Mouse (Mus musculus): ENCODE measurements around the gene Ephb1. TPM values are rescaled to one million over a fixed set of nuclear protein-coding genes. Genes with fewer than 3 reads are reported as not detected.

Gene Ephb1
- total and polyA plus RNA-seq, 2 experiments, result under 0.01 to 0.05 TPM

DNA sequence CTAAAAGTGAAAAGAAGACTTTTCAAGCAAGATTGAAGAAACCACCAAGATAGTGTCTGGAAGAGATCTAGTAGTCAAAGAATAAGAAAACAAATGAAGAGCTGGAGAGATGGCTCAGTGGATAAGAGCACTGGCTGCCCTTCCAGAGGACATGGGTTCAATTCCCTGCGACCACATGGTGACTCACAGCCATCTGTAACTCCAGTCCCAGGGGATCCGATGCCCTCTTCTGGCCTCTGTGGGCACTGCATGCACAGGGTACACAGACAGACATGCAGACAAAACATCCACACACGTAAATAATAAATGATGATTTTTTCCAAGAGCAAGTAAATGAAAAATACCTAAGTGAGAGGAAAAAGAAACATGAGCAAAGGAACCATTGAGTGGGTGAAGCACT, 14.6 kb upstream of the Ephb1 start:
- WGBS, result 81% methylated on average over 3 of the region's 3 CpGs
- no peak for DNase-seq (ENCODE audit: extremely low read depth, low read depth, low spot score)
- H3K36me3 ChIP-seq (ENCODE audit: control insufficient read depth, insufficient read depth, low read length), result no peaks in the 10 kb centered on the region
- no peaks in the 10 kb centered on the region for H3K4me1 ChIP-seq (ENCODE audit: control insufficient read depth, insufficient read depth, low read length)
- H3K27me3 ChIP-seq (ENCODE audit: control insufficient read depth, insufficient read depth, low read length), result no peaks in the 10 kb centered on the region
- no peak overlapping the region for H3K27ac ChIP-seq (replicated peaks; ENCODE audit: insufficient read depth, low read depth, low read length)
- TF ChIP-seq CTCF (IDR thresholded peaks at IDR 0.05; ENCODE audit: low read depth, low read length) (peak; percentile 42), POLR2A (IDR thresholded peaks at IDR 0.05; ENCODE audit: extremely low read depth, insufficient read depth, low read length) (no peak)
- no peak overlapping the region for H3K4me3 ChIP-seq (ENCODE audit: insufficient read depth, low read depth, low read length)
- H3K79me2 ChIP-seq (ENCODE audit: control insufficient read depth, insufficient read depth, low read length), result no peaks in the 10 kb centered on the region
- H3K9ac ChIP-seq (ENCODE audit: low read depth, low read length), result no peak overlapping the region

DNA sequence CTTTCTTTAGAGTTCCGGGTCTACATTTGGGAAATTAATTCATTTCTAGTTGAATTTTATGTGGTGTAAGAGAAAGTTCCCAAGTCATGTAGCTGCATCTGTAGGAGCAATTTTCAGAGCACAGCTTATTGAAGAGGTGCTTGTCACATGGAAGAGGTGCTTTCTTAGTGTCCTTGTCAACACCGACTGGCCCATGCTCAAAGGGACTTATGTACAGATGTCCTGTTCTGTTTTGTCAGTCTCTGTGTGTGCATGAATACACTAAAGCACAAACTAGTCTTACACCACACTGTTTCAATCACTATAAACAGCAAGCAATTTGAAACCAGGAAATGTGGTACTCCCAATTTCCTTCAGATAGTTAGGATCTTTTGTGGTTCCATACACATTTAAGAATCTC, 13.3 kb upstream of the Ephb1 start:
- H3K79me2 ChIP-seq (ENCODE audit: control insufficient read depth, insufficient read depth, low read length), result no peaks in the 10 kb centered on the region
- no peak for DNase-seq (ENCODE audit: extremely low read depth, low read depth, low spot score)
- H3K4me1 ChIP-seq (ENCODE audit: control insufficient read depth, insufficient read depth, low read length), result no peaks in the 10 kb centered on the region
- no peaks in the 10 kb centered on the region for H3K36me3 ChIP-seq (ENCODE audit: control insufficient read depth, insufficient read depth, low read length)
- H3K9ac ChIP-seq (ENCODE audit: low read depth, low read length), result no peak overlapping the region
- TF ChIP-seq POLR2A (IDR thresholded peaks at IDR 0.05; ENCODE audit: extremely low read depth, insufficient read depth, low read length), result no peak
- TF ChIP-seq CTCF (IDR thresholded peaks at IDR 0.05; ENCODE audit: low read depth, low read length), result no peak
- H3K4me3 ChIP-seq (ENCODE audit: insufficient read depth, low read depth, low read length), result no peak overlapping the region
- no peak overlapping the region for H3K27ac ChIP-seq (replicated peaks; ENCODE audit: insufficient read depth, low read depth, low read length)
- 89% methylated on average over 2 of the region's 2 CpGs for whole genome bisulfite sequencing
- H3K27me3 ChIP-seq (ENCODE audit: control insufficient read depth, insufficient read depth, low read length), result no peaks in the 10 kb centered on the region

GRCm38 (mm10) chr9:102365536-102365935, 11.0 kb upstream of the Ephb1 start:
- TF ChIP-seq POLR2A (IDR thresholded peaks at IDR 0.05; ENCODE audit: extremely low read depth, insufficient read depth, low read length), result no peak
- no peak for TF ChIP-seq CTCF (IDR thresholded peaks at IDR 0.05; ENCODE audit: low read depth, low read length)
- H3K4me1 ChIP-seq (ENCODE audit: control insufficient read depth, insufficient read depth, low read length), result no peaks in the 10 kb centered on the region
- H3K36me3 ChIP-seq (ENCODE audit: control insufficient read depth, insufficient read depth, low read length), result no peaks in the 10 kb centered on the region
- no peaks in the 10 kb centered on the region for H3K79me2 ChIP-seq (ENCODE audit: control insufficient read depth, insufficient read depth, low read length)
- H3K9ac ChIP-seq (ENCODE audit: low read depth, low read length), result no peak overlapping the region
- no peak overlapping the region for H3K27ac ChIP-seq (replicated peaks; ENCODE audit: insufficient read depth, low read depth, low read length)
- WGBS, result 93% methylated on average over 2 of the region's 2 CpGs
- no peak for DNase-seq (ENCODE audit: extremely low read depth, low read depth, low spot score)
- no peak overlapping the region for H3K4me3 ChIP-seq (ENCODE audit: insufficient read depth, low read depth, low read length)
- H3K27me3 ChIP-seq (ENCODE audit: control insufficient read depth, insufficient read depth, low read length), result no peaks in the 10 kb centered on the region

DNA sequence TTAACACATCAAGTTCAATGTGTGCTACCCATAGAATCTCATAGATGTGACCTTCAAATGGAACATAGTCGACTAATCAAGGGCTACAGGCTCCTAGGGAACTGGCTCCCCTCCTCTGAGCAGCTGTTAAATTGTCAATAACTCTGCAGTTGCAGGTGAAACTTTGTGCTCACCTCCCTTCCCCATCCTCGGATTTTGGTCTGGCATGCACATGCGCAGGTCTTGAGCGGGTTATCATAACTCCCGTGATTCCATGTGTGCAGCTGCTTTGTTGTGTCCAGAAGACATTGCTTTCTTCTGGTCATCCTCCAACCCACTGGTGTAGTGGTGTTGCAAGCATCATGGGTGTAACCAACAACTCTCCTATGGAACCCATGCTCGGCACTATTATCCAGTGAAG, 4.8 kb upstream of the Ephb1 start:
- Histone ChIP-seq H3K4me3 (ENCODE audit: insufficient read depth, low read depth, low read length) (no peak overlapping the region), H3K36me3 (ENCODE audit: control insufficient read depth, insufficient read depth, low read length) (no peaks in the 10 kb centered on the region), H3K4me1 (ENCODE audit: control insufficient read depth, insufficient read depth, low read length) (peaks cover 3% of the 10 kb centered on the region; the same call in 1 of the 2 replicates), H3K27me3 (ENCODE audit: control insufficient read depth, insufficient read depth, low read length) (peaks cover 1% of the 10 kb centered on the region), H3K27ac (replicated peaks; ENCODE audit: insufficient read depth, low read depth, low read length) (no peak overlapping the region), H3K79me2 (ENCODE audit: control insufficient read depth, insufficient read depth, low read length) (no peaks in the 10 kb centered on the region), H3K9ac (ENCODE audit: low read depth, low read length) (no peak overlapping the region)
- TF ChIP-seq CTCF (IDR thresholded peaks at IDR 0.05; ENCODE audit: low read depth, low read length) (no peak), POLR2A (IDR thresholded peaks at IDR 0.05; ENCODE audit: extremely low read depth, insufficient read depth, low read length) (no peak)
- no peak for DNase-seq (ENCODE audit: extremely low read depth, low read depth, low spot score)
- 85% methylated on average over 6 of the region's 6 CpGs for WGBS

DNA sequence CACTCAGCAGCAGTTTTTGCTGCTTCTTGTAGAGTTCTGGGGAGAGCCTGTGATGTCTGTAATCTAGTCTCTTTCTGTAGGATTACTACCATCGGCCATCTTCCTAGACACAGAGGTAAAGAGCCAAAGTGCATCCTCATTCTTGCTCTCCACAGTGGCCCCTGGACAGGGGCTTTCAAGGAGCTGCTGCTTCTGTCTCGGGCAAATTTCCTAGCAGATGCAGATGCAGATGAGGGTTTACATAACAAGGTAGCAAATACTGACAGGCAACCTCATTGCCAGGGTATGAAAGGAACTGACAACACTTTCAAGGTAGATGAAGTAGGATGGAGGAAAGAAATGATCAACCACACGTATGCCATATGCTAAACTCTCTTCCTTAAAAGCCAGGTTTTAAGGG, 4.2 kb upstream of the Ephb1 start:
- Histone ChIP-seq H3K79me2 (ENCODE audit: control insufficient read depth, insufficient read depth, low read length) (no peaks in the 10 kb centered on the region), H3K4me1 (ENCODE audit: control insufficient read depth, insufficient read depth, low read length) (peaks cover 3% of the 10 kb centered on the region; the same call in 1 of the 2 replicates), H3K4me3 (ENCODE audit: insufficient read depth, low read depth, low read length) (no peak overlapping the region), H3K9ac (ENCODE audit: low read depth, low read length) (no peak overlapping the region), H3K36me3 (ENCODE audit: control insufficient read depth, insufficient read depth, low read length) (no peaks in the 10 kb centered on the region), H3K27ac (replicated peaks; ENCODE audit: insufficient read depth, low read depth, low read length) (no peak overlapping the region), H3K27me3 (ENCODE audit: control insufficient read depth, insufficient read depth, low read length) (peaks cover 7% of the 10 kb centered on the region)
- no peak for DNase-seq (ENCODE audit: extremely low read depth, low read depth, low spot score)
- TF ChIP-seq CTCF (IDR thresholded peaks at IDR 0.05; ENCODE audit: low read depth, low read length) (no peak), POLR2A (IDR thresholded peaks at IDR 0.05; ENCODE audit: extremely low read depth, insufficient read depth, low read length) (no peak)
- 74% methylated on average over 3 of the region's 3 CpGs for WGBS

DNA sequence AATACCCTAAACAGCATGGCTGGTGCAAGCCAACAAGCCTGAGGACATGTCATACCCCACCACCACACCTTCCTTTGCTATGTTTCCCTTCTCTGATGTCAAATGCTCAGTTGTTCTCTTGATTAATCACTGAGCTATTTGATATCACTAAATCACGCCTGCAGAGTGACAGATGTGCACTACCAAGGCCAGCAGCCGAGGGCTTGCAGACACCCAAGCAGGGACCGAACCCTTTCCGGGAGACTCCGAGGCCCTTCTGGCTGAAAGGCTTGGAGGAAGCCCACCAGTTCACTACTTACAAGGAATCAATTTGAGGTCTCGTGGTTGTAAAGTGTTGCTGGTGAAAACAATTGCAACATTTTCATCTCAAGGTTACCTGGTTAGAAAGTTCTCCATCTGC, 3.5 kb upstream of the Ephb1 start:
- Histone ChIP-seq H3K4me3 (ENCODE audit: insufficient read depth, low read depth, low read length) (no peak overlapping the region), H3K27ac (replicated peaks; ENCODE audit: insufficient read depth, low read depth, low read length) (no peak overlapping the region), H3K36me3 (ENCODE audit: control insufficient read depth, insufficient read depth, low read length) (no peaks in the 10 kb centered on the region), H3K79me2 (ENCODE audit: control insufficient read depth, insufficient read depth, low read length) (no peaks in the 10 kb centered on the region), H3K4me1 (ENCODE audit: control insufficient read depth, insufficient read depth, low read length) (peaks cover 3% of the 10 kb centered on the region; the same call in 1 of the 2 replicates), H3K9ac (ENCODE audit: low read depth, low read length) (no peak overlapping the region), H3K27me3 (ENCODE audit: control insufficient read depth, insufficient read depth, low read length) (peaks cover 14% of the 10 kb centered on the region)
- TF ChIP-seq CTCF (IDR thresholded peaks at IDR 0.05; ENCODE audit: low read depth, low read length), result no peak
- TF ChIP-seq POLR2A (IDR thresholded peaks at IDR 0.05; ENCODE audit: extremely low read depth, insufficient read depth, low read length), result no peak
- 79% methylated on average over 6 of the region's 6 CpGs for WGBS
- no peak for DNase-seq (ENCODE audit: extremely low read depth, low read depth, low spot score)
